Mouse (Mus musculus) left cerebral cortex, postnatal 36 days (tissue): ENCODE data around the gene Gm4064. TPM values are rescaled to one million over a fixed set of nuclear protein-coding genes. Genes with fewer than 3 reads are reported as not detected.
"Not testable (repeated sequence)": the region's sequence is repeated elsewhere in the genome, so short reads cannot be mapped to it uniquely, and the experiment has no call there.

Source experiments
- DNase-seq, 2 experiments: peaks; one replicate each; pipeline ENCODE4 v3.0.0; 2021 to 2022; ENCODE audit warnings: low spot score in 2 of 2, mixed read lengths in 1 of 2
- intact Hi-C: fragments of 180-260 bp; cut with DNase I; formaldehyde crosslinking; loops from one replicate; pipeline ENCODE4 v1.15.1; 2025
- total RNA-seq, 2 experiments: library from RNA; stranded (reverse); gene quantifications; 2 replicates each; pipeline ENCODE4 v1.2.3; 2021

Gene Gm4064
- not detected for total RNA-seq

DNA sequence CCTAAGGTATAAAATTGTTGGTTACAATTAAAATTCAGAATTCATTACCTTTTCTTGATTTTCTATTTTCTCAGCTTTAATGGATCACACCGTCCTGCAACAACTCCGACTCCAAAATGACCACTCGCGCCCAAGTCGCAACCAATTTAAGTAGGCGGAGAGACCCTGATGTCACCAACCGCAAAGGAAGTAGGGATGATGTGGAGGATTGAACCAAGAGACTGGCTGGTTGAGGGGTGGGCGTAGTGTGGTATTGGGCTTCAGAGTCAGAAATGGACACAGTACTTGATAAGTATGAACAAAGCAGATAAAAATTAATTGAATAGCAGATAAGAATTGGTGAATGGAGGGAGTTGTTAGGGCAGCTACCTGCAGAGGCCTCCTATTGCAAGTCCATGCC, at the start of gene Gm4064:
Gene Gm4064, minus strand, starts transcription at position 101 of the 400 bp plus-strand sequence.
- intact Hi-C loops, result not testable (repeated sequence)

DNA sequence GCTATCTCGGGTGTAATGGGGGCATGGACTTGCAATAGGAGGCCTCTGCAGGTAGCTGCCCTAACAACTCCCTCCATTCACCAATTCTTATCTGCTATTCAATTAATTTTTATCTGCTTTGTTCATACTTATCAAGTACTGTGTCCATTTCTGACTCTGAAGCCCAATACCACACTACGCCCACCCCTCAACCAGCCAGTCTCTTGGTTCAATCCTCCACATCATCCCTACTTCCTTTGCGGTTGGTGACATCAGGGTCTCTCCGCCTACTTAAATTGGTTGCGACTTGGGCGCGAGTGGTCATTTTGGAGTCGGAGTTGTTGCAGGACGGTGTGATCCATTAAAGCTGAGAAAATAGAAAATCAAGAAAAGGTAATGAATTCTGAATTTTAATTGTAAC, 34.4 kb upstream of the Gm4064 start, which contains the start of the genes Rbmy and Gm10256:
Gene Rbmy, plus strand, starts transcription at position 301 of the 400 bp plus-strand sequence.
Gene Gm10256, plus strand, starts transcription at position 320 of the 400 bp plus-strand sequence.
- DNase-seq, intact Hi-C loops: not testable (repeated sequence)

More for the DNA sequence above, at the start of gene Gm4064:
- not testable (repeated sequence) for DNase-seq

Other genes with a start within 250 kb of the Gm4064 start
- not detected for gene H2al2c, start 197.1 kb downstream of the Gm4064 start, total RNA-seq
- gene Sry, start 132.5 kb downstream of the Gm4064 start, total RNA-seq, result not detected
- gene H2al2b, start 75.5 kb downstream of the Gm4064 start, total RNA-seq, result not detected
- not detected for gene Rbmy, start 34.5 kb upstream of the Gm4064 start, total RNA-seq
- not detected for gene Gm10256, start 34.5 kb upstream of the Gm4064 start, total RNA-seq
- not detected for gene Gm10352, start 104.8 kb upstream of the Gm4064 start, total RNA-seq
- not detected for gene Gm29289, start 136.4 kb upstream of the Gm4064 start, total RNA-seq